Mouse (Mus musculus): ENCODE results near the gene Gramd1c. TPM values are rescaled to one million over a fixed set of nuclear protein-coding genes. Genes with fewer than 3 reads are reported as not detected.

The Gramd1c gene
- total RNA-seq, 2 experiments from 2014 or later: 4.6 to 5.1 TPM

DNA sequence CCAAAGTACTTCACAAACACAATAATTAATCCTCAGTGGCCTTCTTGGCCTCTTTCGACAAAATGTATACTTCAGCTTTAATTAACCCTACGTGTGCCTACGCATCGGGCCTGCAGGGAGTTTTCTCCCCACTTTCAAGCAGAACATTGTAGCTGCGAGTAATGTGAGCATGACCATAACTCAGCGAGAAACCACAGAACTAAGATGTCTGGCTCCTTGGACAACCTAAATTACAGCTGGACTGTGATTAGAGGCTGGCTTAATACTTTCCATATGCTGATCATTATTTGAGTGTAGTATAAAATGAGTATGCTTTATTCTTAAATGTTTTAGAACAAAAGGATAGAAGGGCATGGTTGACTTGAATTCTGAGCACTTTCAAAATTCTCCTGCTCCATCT lies 9.9 kb downstream of the Gramd1c start:
- DNase-seq (ENCODE audit: low spot score in 2 of 2): no peak
- no peak for TF ChIP-seq CTCF (conservative IDR thresholded peaks at IDR 0.05)
- no peak overlapping the region for H3K27ac ChIP-seq
- H3K4me3 ChIP-seq: no peak overlapping the region

DNA sequence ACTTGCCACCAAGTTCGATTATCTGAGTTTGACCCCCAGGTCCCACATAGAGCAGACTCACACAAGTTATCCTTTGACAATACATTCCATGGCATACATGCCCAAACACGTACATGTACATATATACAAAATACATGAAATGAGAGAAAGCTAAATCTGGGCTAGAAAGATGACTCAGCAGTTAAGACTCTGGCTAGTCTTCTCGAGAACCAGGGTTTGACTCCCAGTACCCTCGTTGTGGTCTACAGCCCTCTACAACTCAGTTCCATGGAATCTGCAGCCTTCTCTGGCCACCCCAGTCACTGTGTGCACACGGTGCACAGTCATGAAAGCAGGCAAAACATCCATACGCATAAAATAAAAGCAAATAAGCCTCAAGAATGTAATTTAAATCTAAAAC lies 10.8 kb downstream of the Gramd1c start:
- no peak for DNase-seq (ENCODE audit: low spot score in 2 of 2)
- Histone ChIP-seq H3K27ac (no peak overlapping the region), H3K4me3 (no peak overlapping the region)
- TF ChIP-seq CTCF (conservative IDR thresholded peaks at IDR 0.05): no peak

DNA sequence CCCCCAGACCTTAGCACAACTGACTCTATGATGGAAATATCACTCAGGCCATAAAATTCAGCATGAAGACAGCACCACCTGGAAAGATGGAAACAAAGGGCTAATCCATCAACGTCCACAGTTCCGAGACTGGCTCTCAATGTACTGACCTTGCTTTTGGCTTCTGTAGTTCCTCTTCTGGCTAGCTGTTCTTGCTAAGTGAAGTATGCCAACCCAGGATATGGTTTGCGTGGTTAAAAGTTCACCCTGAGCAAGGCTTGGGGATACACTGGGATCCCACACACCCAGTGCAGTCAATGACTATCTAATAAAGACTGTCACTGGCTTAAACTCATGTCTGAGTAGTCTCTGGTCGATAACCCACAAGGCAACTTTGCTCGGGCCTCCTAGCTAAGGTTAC lies 13.0 kb downstream of the Gramd1c start:
- no peak for DNase-seq (ENCODE audit: low spot score in 2 of 2)
- Histone ChIP-seq H3K27ac (no peak overlapping the region), H3K4me3 (no peak overlapping the region)
- no peak for TF ChIP-seq CTCF (conservative IDR thresholded peaks at IDR 0.05)

DNA sequence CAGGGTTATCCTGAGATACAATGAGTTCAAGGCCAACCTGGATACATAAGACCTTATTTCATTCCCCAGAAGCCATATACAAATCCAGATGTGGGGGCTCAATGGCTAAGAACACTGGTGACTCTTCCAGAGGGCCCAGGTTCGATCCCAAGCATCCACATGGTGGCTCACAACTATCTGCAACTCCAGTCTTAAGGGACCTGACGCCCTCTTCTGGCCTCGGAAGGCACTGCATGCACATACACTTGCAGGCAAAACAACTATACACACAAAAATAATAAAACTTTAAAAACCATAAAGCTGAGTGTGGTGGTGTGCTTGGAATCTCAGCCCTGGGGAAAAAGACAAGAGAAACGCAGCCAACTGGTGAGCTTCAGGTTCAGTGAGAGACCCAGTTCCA lies 24.0 kb downstream of the Gramd1c start:
- no peak for DNase-seq (ENCODE audit: low spot score in 2 of 2)
- peak; percentile 64 for TF ChIP-seq CTCF (conservative IDR thresholded peaks at IDR 0.05)
- Histone ChIP-seq H3K27ac (peak overlapping the region; percentile 23; the same call in 1 of the 2 replicates), H3K4me3 (no peak overlapping the region)

DNA sequence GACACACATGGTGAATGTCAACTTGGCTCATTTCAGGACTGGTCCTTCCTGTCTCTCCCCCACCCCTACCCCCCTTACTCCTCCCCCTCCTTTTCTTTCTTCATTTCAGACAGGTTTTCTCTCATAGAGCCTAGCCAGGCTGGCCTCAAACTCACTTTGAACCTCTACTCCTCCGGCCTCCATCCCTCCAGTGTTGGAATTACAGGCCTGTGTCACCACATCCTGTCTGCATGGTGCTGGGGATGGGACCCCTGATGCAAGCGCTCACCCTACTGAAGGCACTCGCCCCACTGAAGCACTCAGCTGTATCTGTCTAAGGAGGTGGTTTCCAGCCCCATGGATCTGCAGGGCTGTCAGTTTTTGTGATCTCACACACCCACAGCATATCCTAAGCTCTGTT lies 27.9 kb downstream of the Gramd1c start:
- Histone ChIP-seq H3K4me3 (no peak overlapping the region), H3K27ac (no peak overlapping the region)
- DNase-seq (ENCODE audit: low spot score in 2 of 2): no peak
- no peak for TF ChIP-seq CTCF (conservative IDR thresholded peaks at IDR 0.05)

DNA sequence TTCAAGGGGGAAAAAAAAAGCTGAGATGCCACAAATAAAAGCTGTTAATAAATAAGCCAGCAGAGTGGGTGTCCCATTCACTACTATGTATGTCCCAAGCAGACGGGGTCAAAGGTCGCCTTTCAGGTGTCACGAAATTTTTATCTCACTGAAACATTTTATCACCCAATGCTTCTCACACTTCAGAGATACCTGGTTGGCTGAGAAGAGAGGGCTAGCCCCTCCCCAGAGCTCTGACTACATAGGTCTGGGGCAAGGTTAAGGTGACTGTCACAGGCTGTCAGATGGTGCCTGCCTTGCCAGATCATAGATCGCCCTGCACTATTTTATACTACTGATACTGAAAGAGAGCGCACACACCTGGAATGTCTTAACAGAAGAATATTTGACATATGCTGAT lies 29.8 kb downstream of the Gramd1c start:
- no peak for TF ChIP-seq CTCF (conservative IDR thresholded peaks at IDR 0.05)
- H3K27ac ChIP-seq: no peak overlapping the region
- H3K4me3 ChIP-seq: no peak overlapping the region
- no peak for DNase-seq (ENCODE audit: low spot score in 2 of 2)

DNA sequence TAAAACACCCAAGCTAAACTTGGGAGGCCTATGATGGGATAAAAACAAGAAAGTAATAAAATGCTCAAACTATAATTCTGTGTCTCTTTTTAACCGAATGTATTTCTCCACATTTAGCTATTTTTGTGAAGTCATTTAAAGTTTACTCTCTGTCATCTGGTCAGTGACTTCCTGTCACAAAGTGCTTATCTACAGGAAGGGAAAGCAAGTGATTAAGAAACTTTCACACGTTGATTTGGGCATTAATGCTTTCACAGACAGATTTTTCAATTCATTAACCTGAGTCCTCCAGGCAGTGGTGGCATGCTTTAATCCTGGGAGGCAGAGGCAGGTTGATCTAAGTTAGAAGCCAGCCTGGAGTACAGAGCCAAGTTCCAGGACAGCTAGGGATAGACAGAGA lies 33.9 kb downstream of the Gramd1c start:
- no peak overlapping the region for H3K27ac ChIP-seq
- H3K4me3 ChIP-seq: no peak overlapping the region
- no peak for DNase-seq (ENCODE audit: low spot score in 2 of 2)
- TF ChIP-seq CTCF (conservative IDR thresholded peaks at IDR 0.05): no peak

DNA sequence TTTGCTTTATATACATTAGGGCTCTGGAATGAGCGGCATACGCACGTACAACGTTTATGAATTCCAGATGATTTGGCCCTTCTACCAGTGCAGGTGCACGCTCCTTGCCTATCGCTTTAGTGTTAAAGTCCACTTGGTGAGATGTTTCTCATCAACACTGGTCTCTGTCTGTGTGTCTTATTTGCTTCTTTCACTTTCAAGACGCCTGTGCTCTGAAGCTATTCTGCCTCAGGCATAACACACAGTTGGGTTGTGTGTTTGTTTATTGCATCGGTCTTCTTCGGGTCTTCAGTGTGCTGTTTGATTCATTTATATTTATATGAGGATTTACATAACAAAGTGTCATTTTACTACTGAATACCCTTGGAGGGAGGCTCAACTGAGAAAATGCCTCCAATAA lies 36.3 kb downstream of the Gramd1c start:
- no peak for DNase-seq (ENCODE audit: low spot score in 2 of 2)
- TF ChIP-seq CTCF (conservative IDR thresholded peaks at IDR 0.05): no peak
- H3K27ac ChIP-seq: no peak overlapping the region
- no peak overlapping the region for H3K4me3 ChIP-seq

DNA sequence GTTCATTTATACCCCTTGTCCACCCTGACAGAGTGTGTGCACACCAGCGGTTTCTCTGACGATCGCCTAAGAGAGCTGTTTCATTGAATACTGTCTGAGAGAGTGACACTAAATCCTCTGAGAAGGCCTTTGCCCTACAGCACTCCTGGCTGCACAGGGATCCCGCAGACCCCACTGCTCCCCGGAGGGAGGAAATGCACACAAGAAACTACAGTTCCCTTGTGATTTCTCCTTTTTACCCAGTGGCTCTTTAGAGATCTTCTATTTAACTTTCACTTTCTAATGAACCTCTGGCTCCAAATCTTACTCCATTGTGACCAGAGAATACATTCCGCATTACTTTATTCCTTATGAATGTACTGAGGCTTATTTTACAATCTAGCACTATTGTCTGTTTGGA lies 36.9 kb downstream of the Gramd1c start:
- DNase-seq (ENCODE audit: low spot score in 2 of 2): no peak
- no peak overlapping the region for H3K4me3 ChIP-seq
- no peak for TF ChIP-seq CTCF (conservative IDR thresholded peaks at IDR 0.05)
- no peak overlapping the region for H3K27ac ChIP-seq

DNA sequence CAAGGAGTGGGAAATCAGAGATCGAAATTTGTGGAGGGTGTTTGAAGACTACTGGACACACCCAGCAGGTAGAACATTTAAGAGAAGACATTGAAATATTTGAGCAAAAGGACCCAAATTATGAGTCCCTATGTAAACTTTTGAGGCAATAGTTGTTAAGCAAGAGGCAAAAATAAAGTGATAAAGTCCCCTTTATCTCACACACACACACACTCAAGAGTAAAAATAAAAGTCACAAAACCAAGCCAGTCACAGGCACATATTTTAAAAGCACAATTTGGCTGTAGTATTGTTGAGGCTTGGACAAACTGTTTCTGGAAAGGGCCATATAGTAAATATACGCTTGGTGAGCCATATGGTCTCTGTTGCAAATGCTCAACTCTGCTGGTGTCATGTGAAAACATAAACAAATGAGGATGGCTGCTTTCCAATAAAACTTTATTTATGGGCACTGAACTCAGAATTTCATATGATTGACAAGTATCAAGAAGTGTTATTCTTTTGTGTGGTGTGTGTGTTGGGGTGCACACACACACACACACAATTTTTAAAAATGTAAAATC lies 44.1 kb downstream of the Gramd1c start:
- TF ChIP-seq CTCF (conservative IDR thresholded peaks at IDR 0.05): no peak
- DNase-seq (ENCODE audit: low spot score in 2 of 2): no peak
- Histone ChIP-seq H3K27ac (no peak overlapping the region), H3K4me3 (no peak overlapping the region)

DNA sequence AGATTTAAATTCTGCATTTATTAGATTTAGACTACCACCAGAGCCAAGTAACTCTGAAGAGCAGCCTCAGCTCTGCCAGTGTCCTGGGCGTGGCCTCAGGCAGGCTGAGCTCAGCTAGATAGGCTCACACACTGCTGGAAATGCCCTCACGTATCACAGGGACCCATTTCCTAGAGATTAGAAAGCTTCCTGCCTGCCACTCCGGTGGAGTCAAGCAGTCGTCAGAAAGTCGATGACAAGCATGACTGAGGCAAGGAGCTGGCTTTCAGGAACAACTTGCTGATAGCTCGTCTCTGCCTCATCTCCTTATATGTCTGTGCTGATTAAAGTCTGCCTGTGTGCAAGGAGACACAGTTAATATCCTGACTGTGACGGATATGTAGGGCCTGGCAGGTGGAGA lies 44.8 kb downstream of the Gramd1c start:
- Histone ChIP-seq H3K4me3 (no peak overlapping the region), H3K27ac (no peak overlapping the region)
- no peak for TF ChIP-seq CTCF (conservative IDR thresholded peaks at IDR 0.05)

DNA sequence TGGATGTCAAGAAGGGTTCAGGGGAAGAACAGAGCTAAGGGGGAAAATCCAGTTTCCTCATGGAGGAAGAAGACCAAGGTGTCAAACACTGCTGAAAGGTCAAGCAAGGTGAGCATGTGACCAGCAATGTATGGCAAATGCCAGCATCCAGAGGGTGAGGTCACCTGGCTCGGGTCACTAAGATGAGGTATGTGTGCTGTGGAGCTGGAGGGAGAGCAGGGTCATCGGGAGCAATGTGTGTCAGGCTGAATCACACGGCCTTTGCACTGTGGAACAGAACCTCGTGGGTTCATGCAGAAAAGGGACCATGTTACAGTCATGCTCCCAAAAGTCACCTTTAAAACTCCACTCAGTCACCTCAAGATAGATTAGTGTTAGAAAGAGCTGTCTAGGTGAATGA lies 45.4 kb downstream of the Gramd1c start:
- Histone ChIP-seq H3K27ac (no peak overlapping the region), H3K4me3 (no peak overlapping the region)
- TF ChIP-seq CTCF (conservative IDR thresholded peaks at IDR 0.05): no peak
- no peak for DNase-seq (ENCODE audit: low spot score in 2 of 2)

More for the DNA sequence above, 44.8 kb downstream of the Gramd1c start:
- DNase-seq (ENCODE audit: low spot score in 2 of 2): no peak

DNA sequence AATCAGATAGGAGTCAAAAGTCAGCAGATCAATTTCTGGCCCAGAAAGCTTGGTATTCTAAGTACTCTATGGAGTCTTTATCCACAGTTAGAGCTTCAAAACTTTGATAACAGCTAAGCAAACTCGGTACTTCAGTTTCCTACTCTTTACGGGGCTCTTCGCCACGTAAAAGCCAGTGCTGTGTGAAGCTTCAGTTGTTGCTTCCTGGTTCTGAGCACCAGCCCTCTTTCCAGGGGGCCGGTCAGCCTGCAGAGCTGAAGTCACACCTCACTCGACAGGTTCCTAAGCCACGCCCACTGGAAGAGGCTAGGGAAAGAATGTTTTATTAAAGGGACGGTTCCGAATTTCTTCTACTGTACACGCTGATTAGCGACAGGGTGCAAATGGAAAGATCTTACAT lies 47.0 kb downstream of the Gramd1c start:
- TF ChIP-seq CTCF (conservative IDR thresholded peaks at IDR 0.05): no peak
- Histone ChIP-seq H3K27ac (no peak overlapping the region), H3K4me3 (no peak overlapping the region)
- no peak for DNase-seq (ENCODE audit: low spot score in 2 of 2)

DNA sequence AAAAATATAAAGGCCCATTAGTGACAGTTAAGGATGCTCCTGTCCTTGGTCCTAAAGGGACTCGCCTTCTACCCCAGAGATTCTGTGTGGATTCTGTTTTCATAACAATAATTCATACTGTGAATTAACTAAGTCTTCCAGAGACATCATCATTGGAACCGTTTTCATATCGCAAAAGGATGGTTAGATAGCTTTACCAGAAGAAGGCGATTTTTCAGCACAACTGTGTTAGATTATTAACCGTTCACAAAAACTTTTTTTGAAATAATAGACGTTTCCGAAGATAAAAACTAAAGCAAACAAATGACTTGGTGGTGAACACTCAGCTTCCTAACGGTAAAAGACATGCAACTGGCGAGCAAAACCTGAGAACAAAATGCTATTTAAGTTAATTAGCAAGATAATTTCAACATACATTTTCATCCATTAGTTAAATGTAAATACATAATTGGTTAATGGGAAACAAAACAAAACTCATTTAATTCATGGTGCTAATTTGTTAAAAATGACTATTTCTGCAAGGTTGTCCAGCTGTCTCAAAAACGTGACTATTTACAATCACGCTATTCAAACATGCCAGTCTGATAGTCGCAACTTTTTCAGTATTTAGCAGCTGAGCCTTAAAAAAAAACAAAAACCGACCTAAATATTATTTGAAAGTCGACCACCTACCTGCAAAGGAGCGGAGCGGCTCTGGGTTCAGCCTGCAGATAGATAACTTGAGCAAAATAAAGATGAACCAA lies 47.6 kb downstream of the Gramd1c start:
- no peak for DNase-seq (ENCODE audit: low spot score in 2 of 2)
- TF ChIP-seq CTCF (conservative IDR thresholded peaks at IDR 0.05): no peak
- Histone ChIP-seq H3K27ac (no peak overlapping the region), H3K4me3 (no peak overlapping the region)

Measured in layer of hippocampus, adult 2 months (tissue).